Mouse (Mus musculus): ENCODE data around the gene Plxnc1.

GRCm38 (mm10) chr10:94916610-94917009 lies 28.0 kb downstream of the Plxnc1 start:
- TF ChIP-seq CEBPB (IDR thresholded peaks at IDR 0.05; ENCODE audit: low read depth) (no peak), MAX (IDR thresholded peaks at IDR 0.05) (no peak), CTCF (IDR thresholded peaks at IDR 0.05; ENCODE audit: control insufficient read depth, insufficient read depth, insufficient read length) (no peak), MYOD1 (IDR thresholded peaks at IDR 0.05; ENCODE audit: control insufficient read depth, insufficient read length, low read depth) (no peak), MYOG (IDR thresholded peaks at IDR 0.05; ENCODE audit: control insufficient read depth, extremely low read depth, insufficient read length) (no peak), USF1 (IDR thresholded peaks at IDR 0.05; ENCODE audit: low read depth) (no peak)

Measured in C2C12 (cell line).